Comparison of ENCODE assay signal across 8 mouse cellular contexts in the genomic region with DNA sequence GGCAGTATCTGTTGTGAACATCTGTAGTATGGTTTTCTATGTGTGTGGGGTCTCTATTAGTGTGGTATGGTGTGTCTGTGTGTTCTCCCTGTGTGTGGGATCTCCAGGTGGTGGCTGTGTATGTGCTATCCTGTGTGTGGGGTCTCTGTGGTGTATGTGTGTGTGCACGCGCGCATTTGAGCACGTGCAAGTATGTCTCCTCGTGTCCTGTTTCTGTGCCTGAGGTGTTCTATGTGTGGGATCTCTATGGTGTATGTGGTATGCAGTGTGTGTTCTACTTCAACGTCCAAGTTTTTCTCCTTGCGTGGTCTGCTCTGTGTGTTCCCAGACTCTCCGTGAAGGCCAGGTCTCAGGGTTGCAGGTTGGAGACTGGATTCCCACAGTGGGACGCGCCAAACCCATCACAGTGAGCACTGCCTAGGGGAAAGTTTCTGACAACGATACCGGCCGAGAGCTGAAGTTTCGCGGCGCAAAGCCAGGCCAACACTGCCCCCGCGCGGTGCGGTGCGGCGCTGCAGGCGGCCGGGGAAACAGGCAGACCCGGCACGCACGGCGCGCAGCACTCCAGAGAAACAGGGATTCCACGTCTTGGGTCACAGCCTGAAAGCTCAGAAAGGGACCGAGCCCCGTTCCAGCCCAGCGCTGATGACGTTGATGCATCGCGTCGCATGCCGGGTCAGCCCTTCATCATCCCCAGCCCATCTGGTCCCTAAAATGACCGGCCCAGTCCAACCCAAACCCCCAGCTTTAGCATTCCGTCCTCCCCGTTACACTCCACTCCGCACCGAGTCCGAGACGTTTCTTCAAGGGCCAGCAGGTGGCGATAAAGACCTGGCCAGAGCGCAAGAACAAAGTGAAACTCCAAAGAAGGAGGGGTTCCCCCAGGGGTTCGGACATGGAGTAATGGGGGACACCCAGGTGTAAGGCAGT. TPM values are rescaled to one million over a fixed set of nuclear protein-coding genes. Genes with fewer than 3 reads are reported as not detected.
A peak's percentile ranks its signal among the peaks of the same experiment; 100 is the strongest.
DNase-seq lines count a peak whose midpoint lies in the region; ATAC-seq and TF ChIP-seq lines count a peak whose summit lies in the region.

No protein-coding gene starts in this region.

- peaks cover 15% of the 10 kb centered on the region for H3K4me1 ChIP-seq in hindbrain, embryonic 11.5 days (replicated peaks; ENCODE audit: control insufficient read depth, insufficient read depth, low read length)
- H3K4me1 ChIP-seq in lung, embryonic 16.5 days (replicated peaks; ENCODE audit: control insufficient read depth, insufficient read depth, low read length): peaks cover 19% of the 10 kb centered on the region
- H3K4me1 ChIP-seq in thymus, adult 2 months (replicated peaks; ENCODE audit: control insufficient read depth, insufficient read depth, low read length): peaks cover 12% of the 10 kb centered on the region

- peak; percentile 73 for ATAC-seq in hindbrain, embryonic 11.5 days (ENCODE audit: low FRiP score)
- peak; percentile 73 for ATAC-seq in lung, embryonic 16.5 days (ENCODE audit: low read depth)

- 0 out of 2 replicates have a peak, but pooled peaks have one; percentile 35 for TF ChIP-seq POLR2A in thymus, adult 2 months (IDR thresholded peaks at IDR 0.05; ENCODE audit: control insufficient read depth, extremely low read depth, insufficient read depth, low read length, poor library complexity)

- no peaks in the 10 kb centered on the region for H3K9me3 ChIP-seq in hindbrain, embryonic 11.5 days (ENCODE audit: control insufficient read depth, low read length)
- H3K9me3 ChIP-seq in lung, embryonic 16.5 days (ENCODE audit: control insufficient read depth, low read length): no peaks in the 10 kb centered on the region

- TF ChIP-seq CTCF in thymus, adult 2 months (IDR thresholded peaks at IDR 0.05; ENCODE audit: borderline replicate concordance, control insufficient read depth, extremely low read depth, insufficient read depth, low read length, poor library complexity): peak; percentile 97

- 7% methylated on average over 48 of the region's 48 CpGs for WGBS in hindbrain, embryonic 11.5 days
- WGBS in lung, embryonic 16.5 days: 5% methylated on average over 48 of the region's 48 CpGs
- 5% methylated on average over 48 of the region's 48 CpGs for WGBS in thymus, adult 2 months

- peak overlapping the region; percentile 82 for H3K27ac ChIP-seq in hindbrain, embryonic 11.5 days (ENCODE audit: low read depth, low read length)
- H3K27ac ChIP-seq in lung, embryonic 16.5 days (ENCODE audit: low read length): 0 out of 2 replicates have a peak overlapping the region, but pooled peaks have one; percentile 50
- no peak overlapping the region for H3K27ac ChIP-seq in thymus, adult 2 months (ENCODE audit: control insufficient read depth, insufficient read depth, low read length)

- no peaks in the 10 kb centered on the region for H3K36me3 ChIP-seq in hindbrain, embryonic 11.5 days (ENCODE audit: control insufficient read depth, insufficient read depth, low read length)
- no peaks in the 10 kb centered on the region for H3K36me3 ChIP-seq in lung, embryonic 16.5 days (ENCODE audit: control insufficient read depth, insufficient read depth, low read length)
- no peaks in the 10 kb centered on the region for H3K36me3 ChIP-seq in thymus, adult 2 months (ENCODE audit: control insufficient read depth, insufficient read depth, low read length)

- DNase-seq in Muller cell, postnatal 12 days (ENCODE audit: inconsistent ontology term): peak; percentile 95
- DNase-seq in cerebellum, adult 9-11 months: peak; percentile 89
- peak; percentile 81 to 99 for DNase-seq in frontal cortex, adult 2 months (ENCODE audit: extremely low spot score in 1 of 2, low spot score in 1 of 2)
- DNase-seq in hindbrain, embryonic 11.5 days (ENCODE audit: low spot score): peak; percentile 96
- DNase-seq in layer of hippocampus, adult 9-11 months: peak; percentile 89
- DNase-seq in ovary, adult 18-20 months (ENCODE audit: low spot score): peak; percentile 82
- peak; percentile 95 for DNase-seq in thymus, adult 2 months

- H3K4me3 ChIP-seq in hindbrain, embryonic 11.5 days (ENCODE audit: low read depth, low read length): peak overlapping the region; percentile 32
- H3K4me3 ChIP-seq in lung, embryonic 16.5 days (ENCODE audit: low read length): peak overlapping the region; percentile 54
- H3K4me3 ChIP-seq in thymus, adult 2 months (ENCODE audit: control insufficient read depth, insufficient read depth, low read length): peak overlapping the region; percentile 33

- H3K4me2 ChIP-seq in hindbrain, embryonic 11.5 days (replicated peaks; ENCODE audit: low read depth, low read length): peak overlapping the region; percentile 57
- peak overlapping the region; percentile 82 for H3K4me2 ChIP-seq in lung, embryonic 16.5 days (ENCODE audit: low read depth, low read length)

- peak overlapping the region; percentile 70 for H3K9ac ChIP-seq in hindbrain, embryonic 11.5 days (ENCODE audit: low read depth, low read length)
- H3K9ac ChIP-seq in lung, embryonic 16.5 days (ENCODE audit: low read length): peak overlapping the region; percentile 68

- no peaks in the 10 kb centered on the region; the same call in 1 of the 2 replicates for H3K27me3 ChIP-seq in hindbrain, embryonic 11.5 days (ENCODE audit: control insufficient read depth, insufficient read depth, low read length)
- no peaks in the 10 kb centered on the region for H3K27me3 ChIP-seq in lung, embryonic 16.5 days (ENCODE audit: control insufficient read depth, insufficient read depth, low read depth, low read length)
- H3K27me3 ChIP-seq in thymus, adult 2 months (ENCODE audit: control insufficient read depth, insufficient read depth, low read length): no peaks in the 10 kb centered on the region

RNA-seq across cellular contexts. Expression of a gene that starts 9.0 kb away (rescaled TPM):
- polyA plus RNA-seq in frontal cortex, adult 2 months (2012; rRNA removed): 10.8 and 12.3 TPM in 2 replicates
- polyA plus RNA-seq in hindbrain, embryonic 11.5 days (2014; fragmentation: Nextera tagmentation; extraction: Ambion mirVana): 2.7 and 4.0 TPM in 2 replicates
- 3.7 and 4.2 TPM in 2 replicates for polyA plus RNA-seq in lung, embryonic 16.5 days (2015; fragmentation: Nextera tagmentation; extraction: Ambion mirVana)
- 4.0 and 5.2 TPM in 2 replicates for polyA plus RNA-seq in thymus, adult 2 months (2012; rRNA removed)

RNA-seq across cellular contexts. Expression of a gene that starts 13.2 kb away (rescaled TPM):
- polyA plus RNA-seq in frontal cortex, adult 2 months (2012; rRNA removed): 40.5 and 48.8 TPM in 2 replicates
- 108 and 110 TPM in 2 replicates for polyA plus RNA-seq in hindbrain, embryonic 11.5 days (2014; fragmentation: Nextera tagmentation; extraction: Ambion mirVana)
- 76.4 and 76.6 TPM in 2 replicates for polyA plus RNA-seq in lung, embryonic 16.5 days (2015; fragmentation: Nextera tagmentation; extraction: Ambion mirVana)
- 30.5 and 33.9 TPM in 2 replicates for polyA plus RNA-seq in thymus, adult 2 months (2012; rRNA removed)

RNA-seq across cellular contexts. Expression of a gene that starts 35.7 kb away (rescaled TPM):
- polyA plus RNA-seq in frontal cortex, adult 2 months (2012; rRNA removed): 41.2 and 45.1 TPM in 2 replicates
- polyA plus RNA-seq in hindbrain, embryonic 11.5 days (2014; fragmentation: Nextera tagmentation; extraction: Ambion mirVana): 26.0 and 28.5 TPM in 2 replicates
- polyA plus RNA-seq in lung, embryonic 16.5 days (2015; fragmentation: Nextera tagmentation; extraction: Ambion mirVana): 32.7 and 33.5 TPM in 2 replicates
- 97.6 and 103 TPM in 2 replicates for polyA plus RNA-seq in thymus, adult 2 months (2012; rRNA removed)

RNA-seq across cellular contexts. Expression of a gene that starts 40.3 kb away (rescaled TPM):
- 3.7 and 4.0 TPM in 2 replicates for polyA plus RNA-seq in frontal cortex, adult 2 months (2012; rRNA removed)
- 36.7 and 39.7 TPM in 2 replicates for polyA plus RNA-seq in hindbrain, embryonic 11.5 days (2014; fragmentation: Nextera tagmentation; extraction: Ambion mirVana)
- 7.2 and 9.4 TPM in 2 replicates for polyA plus RNA-seq in lung, embryonic 16.5 days (2015; fragmentation: Nextera tagmentation; extraction: Ambion mirVana)
- 2.2 and 2.5 TPM in 2 replicates for polyA plus RNA-seq in thymus, adult 2 months (2012; rRNA removed)
